In genomic region chr8:48690665-48691395, GRCm38 (mm10) we compare ENCODE assay signal across 8 mouse cellular contexts.
A peak's percentile ranks its signal among the peaks of the same experiment; 100 is the strongest.
DNase-seq lines count a peak whose midpoint lies in the region; ATAC-seq and TF ChIP-seq lines count a peak whose summit lies in the region.

No protein-coding gene starts in this region.

- no peak overlapping the region for H3K27ac ChIP-seq in lung, postnatal 0 days (ENCODE audit: low read length)

- H3K9me3 ChIP-seq in lung, postnatal 0 days (ENCODE audit: low read length): no peaks in the 10 kb centered on the region

- no peak for ATAC-seq in lung, postnatal 0 days
- ATAC-seq in erythroblast, adult 5-6 weeks (replicated peaks; ENCODE audit: low FRiP score, poor library complexity, severe bottlenecking): no peak

- no peak overlapping the region for H3K4me3 ChIP-seq in lung, postnatal 0 days (ENCODE audit: low read depth, low read length)

- DNase-seq in adrenal gland, postnatal 36 days: peak; percentile 28 to 31
- DNase-seq in adrenal gland, adult 18-20 months (ENCODE audit: low spot score in 2 of 2): no peak
- peak; percentile 28 for DNase-seq in lung, postnatal 0 days (ENCODE audit: low spot score)
- DNase-seq in lung, postnatal 36 days: no peak
- peak; percentile 48 for DNase-seq in gastrocnemius, postnatal 10 days
- peak; percentile 41 for DNase-seq in kidney, postnatal 14 days
- DNase-seq in B cell, adult 2 months: no peak

- no peaks in the 10 kb centered on the region for H3K36me3 ChIP-seq in lung, postnatal 0 days (ENCODE audit: insufficient read depth, low read length)

- H3K27me3 ChIP-seq in lung, postnatal 0 days (replicated peaks; ENCODE audit: insufficient read depth, low read length): no peaks in the 10 kb centered on the region

- TF ChIP-seq CTCF in lung, postnatal 0 days (IDR thresholded peaks at IDR 0.05): peak; percentile 26; the same call in 1 of the 2 replicates

- no peaks in the 10 kb centered on the region for H3K4me1 ChIP-seq in lung, postnatal 0 days (ENCODE audit: insufficient read depth, low read depth, low read length)

- WGBS in lung, postnatal 0 days: 70% methylated on average over 10 of the region's 10 CpGs

- H3K4me2 ChIP-seq in lung, postnatal 0 days (replicated peaks; ENCODE audit: low read depth, low read length): no peak overlapping the region

- no peak overlapping the region for H3K9ac ChIP-seq in lung, postnatal 0 days (replicated peaks; ENCODE audit: low read depth)

- no peak for TF ChIP-seq EP300 in lung, postnatal 0 days (IDR thresholded peaks at IDR 0.05)

Comparison
In these comparisons a context has a peak if more than half of its experiments do, and no peak if none do; other contexts are left out.
1. DNase-seq: peak in adrenal gland, postnatal 36 days (2 of 2), lung, postnatal 0 days (single experiment), gastrocnemius, postnatal 10 days (single experiment) and kidney, postnatal 14 days (single experiment); none in adrenal gland, adult 18-20 months (0 of 2), lung, postnatal 36 days (single experiment) and B cell, adult 2 months (0 of 2).